Mouse (Mus musculus): ENCODE measurements at regions not wholly inside any gene's neighbourhood (a gene's known extent, or its start where the extent isn't known, plus 50 kb on each side); places are given as distances from the start of the nearest gene placed in this dataset.

DNA sequence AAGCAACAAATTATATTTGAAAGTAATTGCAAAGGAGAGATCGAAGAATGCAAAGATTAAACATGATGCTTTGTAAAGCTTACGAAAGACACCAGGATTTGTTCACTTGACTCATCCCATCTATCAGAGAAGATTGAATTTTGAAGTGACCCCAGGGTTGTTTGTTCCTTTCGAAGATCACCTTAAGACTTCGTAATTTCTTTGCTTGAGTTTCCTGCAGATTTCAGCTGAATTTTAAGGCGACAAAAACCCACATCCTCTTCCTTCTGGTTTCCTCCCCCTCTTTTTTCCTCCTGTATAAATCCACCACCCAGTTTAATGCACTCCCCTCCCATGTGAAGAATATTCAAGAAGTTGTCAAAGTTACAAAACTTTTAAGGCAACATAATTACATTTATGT, 747.7 kb upstream of the A1bg start:
- DNase-seq (no peak), ATAC-seq (ENCODE audit: low read depth) (no peak)
- Histone ChIP-seq H3K4me2 (no peak overlapping the region), H3K4me1 (replicated peaks) (no peaks in the 10 kb centered on the region), H3K36me3 (no peaks in the 10 kb centered on the region), H3K9me3 (replicated peaks) (no peaks in the 10 kb centered on the region), H3K27me3 (no peaks in the 10 kb centered on the region), H3K9ac (no peak overlapping the region), H3K27ac (no peak overlapping the region), H3K4me3 (replicated peaks) (no peak overlapping the region)
- WGBS (ENCODE audit: insufficient replicate concordance): 32% methylated on average over 5 of the region's 5 CpGs

GRCm38 (mm10) chr15:61660581-61660980, 737.8 kb upstream of the A1bg start:
- no peaks in the 10 kb centered on the region for H3K36me3 ChIP-seq
- no peak for DNase-seq
- WGBS (ENCODE audit: insufficient replicate concordance): 49% methylated on average over 3 of the region's 3 CpGs

DNA sequence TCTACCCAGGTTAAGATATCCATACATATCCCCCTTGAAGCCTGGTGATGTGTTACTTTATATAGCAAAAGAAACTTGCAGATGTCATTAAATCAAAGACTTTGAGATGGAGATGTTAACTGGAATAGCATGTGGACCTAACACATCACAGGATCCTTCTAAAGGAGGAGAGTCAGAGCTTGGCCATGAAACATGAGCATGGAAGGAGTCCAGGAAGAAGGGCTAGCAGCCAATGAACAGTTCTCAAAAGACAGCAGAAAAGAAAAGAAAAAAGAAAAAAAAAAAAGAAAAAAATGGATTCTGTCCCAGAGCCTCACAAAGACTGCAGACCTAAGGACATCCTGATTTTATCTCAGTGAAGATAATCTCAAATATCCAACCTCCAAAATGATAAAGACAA, 734.1 kb upstream of the A1bg start:
- no peak overlapping the region for H3K4me3 ChIP-seq (replicated peaks)
- H3K9ac ChIP-seq: no peak overlapping the region
- H3K27me3 ChIP-seq: no peaks in the 10 kb centered on the region
- no peak for ATAC-seq (ENCODE audit: low read depth)
- no peaks in the 10 kb centered on the region for H3K9me3 ChIP-seq (replicated peaks)
- H3K27ac ChIP-seq: no peak overlapping the region
- H3K36me3 ChIP-seq: no peaks in the 10 kb centered on the region
- H3K4me2 ChIP-seq: no peak overlapping the region
- H3K4me1 ChIP-seq (replicated peaks): no peaks in the 10 kb centered on the region
- DNase-seq: no peak

More at GRCm38 (mm10) chr15:61660581-61660980, 737.8 kb upstream of the A1bg start:
- no peak for ATAC-seq (ENCODE audit: low read depth)
- Histone ChIP-seq H3K27me3 (no peaks in the 10 kb centered on the region), H3K9ac (no peak overlapping the region), H3K9me3 (replicated peaks) (no peaks in the 10 kb centered on the region), H3K4me2 (no peak overlapping the region), H3K4me3 (replicated peaks) (no peak overlapping the region), H3K4me1 (replicated peaks) (no peaks in the 10 kb centered on the region), H3K27ac (no peak overlapping the region)

- ATAC-seq (ENCODE audit: low read depth): no peak
- WGBS (ENCODE audit: insufficient replicate concordance): 80% methylated on average over 1 of the region's 1 CpGs
Measured at GRCm38 (mm10) chr15:61654846-61655245, 732.0 kb upstream of the A1bg start.

GRCm38 (mm10) chr15:61653853-61654252, 731.0 kb upstream of the A1bg start:
- Histone ChIP-seq H3K4me1 (replicated peaks) (no peaks in the 10 kb centered on the region), H3K9me3 (replicated peaks) (no peaks in the 10 kb centered on the region), H3K27me3 (no peaks in the 10 kb centered on the region), H3K36me3 (no peaks in the 10 kb centered on the region), H3K9ac (no peak overlapping the region), H3K4me2 (no peak overlapping the region), H3K27ac (no peak overlapping the region), H3K4me3 (replicated peaks) (no peak overlapping the region)
- no peak for ATAC-seq (ENCODE audit: low read depth)
- DNase-seq: no peak
- WGBS (ENCODE audit: insufficient replicate concordance): 49% methylated on average over 1 of the region's 1 CpGs

More at GRCm38 (mm10) chr15:61654846-61655245, 732.0 kb upstream of the A1bg start:
- DNase-seq: no peak
- Histone ChIP-seq H3K4me1 (replicated peaks) (no peaks in the 10 kb centered on the region), H3K27me3 (no peaks in the 10 kb centered on the region), H3K36me3 (no peaks in the 10 kb centered on the region), H3K9me3 (replicated peaks) (no peaks in the 10 kb centered on the region), H3K27ac (no peak overlapping the region), H3K4me3 (replicated peaks) (no peak overlapping the region), H3K4me2 (no peak overlapping the region), H3K9ac (no peak overlapping the region)

GRCm38 (mm10) chr15:61618638-61619500, 696.1 kb upstream of the A1bg start:
- Histone ChIP-seq H3K9ac (no peak overlapping the region), H3K4me1 (replicated peaks) (no peaks in the 10 kb centered on the region), H3K36me3 (no peaks in the 10 kb centered on the region), H3K4me2 (no peak overlapping the region), H3K4me3 (replicated peaks) (no peak overlapping the region), H3K9me3 (replicated peaks) (no peaks in the 10 kb centered on the region), H3K27me3 (no peaks in the 10 kb centered on the region), H3K27ac (no peak overlapping the region)
- ATAC-seq (ENCODE audit: low read depth) (no peak), DNase-seq (no peak)
- WGBS (ENCODE audit: insufficient replicate concordance): 52% methylated on average over 8 of the region's 8 CpGs

GRCm38 (mm10) chr15:61610662-61611061, 687.9 kb upstream of the A1bg start:
- Histone ChIP-seq H3K27me3 (no peaks in the 10 kb centered on the region), H3K36me3 (no peaks in the 10 kb centered on the region), H3K9me3 (replicated peaks) (no peaks in the 10 kb centered on the region), H3K4me2 (no peak overlapping the region), H3K4me3 (replicated peaks) (no peak overlapping the region), H3K27ac (no peak overlapping the region), H3K4me1 (replicated peaks) (no peaks in the 10 kb centered on the region), H3K9ac (no peak overlapping the region)
- DNase-seq (no peak), ATAC-seq (ENCODE audit: low read depth) (no peak)
- WGBS (ENCODE audit: insufficient replicate concordance): 65% methylated on average over 3 of the region's 3 CpGs

- no peaks in the 10 kb centered on the region for H3K4me1 ChIP-seq (replicated peaks)
- H3K4me2 ChIP-seq: no peak overlapping the region
- no peak overlapping the region for H3K27ac ChIP-seq
- ATAC-seq (ENCODE audit: low read depth): no peak
- no peak for DNase-seq
- H3K27me3 ChIP-seq: no peaks in the 10 kb centered on the region
- H3K36me3 ChIP-seq: no peaks in the 10 kb centered on the region
- WGBS (ENCODE audit: insufficient replicate concordance): 59% methylated on average over 6 of the region's 6 CpGs
- H3K9ac ChIP-seq: no peak overlapping the region
- no peak overlapping the region for H3K4me3 ChIP-seq (replicated peaks)
- no peaks in the 10 kb centered on the region for H3K9me3 ChIP-seq (replicated peaks)
Measured at GRCm38 (mm10) chr15:61609656-61610055, 686.8 kb upstream of the A1bg start.

- DNase-seq: no peak
- WGBS (ENCODE audit: insufficient replicate concordance): 46% methylated on average over 6 of the region's 6 CpGs
Measured at GRCm38 (mm10) chr15:61608301-61608731, 685.5 kb upstream of the A1bg start.

DNA sequence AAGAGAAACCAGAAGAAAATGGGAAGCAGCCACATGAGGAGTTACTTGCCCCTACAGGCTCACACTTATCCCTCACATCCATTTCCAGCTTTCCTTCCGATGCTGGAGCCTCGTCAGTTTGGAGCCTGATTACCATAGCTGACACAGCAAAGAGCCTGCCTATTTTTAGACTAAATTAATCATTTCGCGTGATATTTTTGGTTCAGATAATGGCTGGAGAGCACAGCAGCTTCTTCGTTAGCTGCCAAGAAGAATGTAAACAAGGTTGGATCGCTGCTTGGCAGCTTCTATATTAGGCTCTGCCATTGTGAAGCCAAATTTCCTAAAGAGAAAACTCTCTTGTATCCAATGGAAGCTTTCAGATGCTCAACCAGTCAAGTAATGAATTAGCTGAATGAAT, 676.9 kb upstream of the A1bg start:
- Histone ChIP-seq H3K9ac (no peak overlapping the region), H3K4me1 (replicated peaks) (no peaks in the 10 kb centered on the region), H3K27me3 (no peaks in the 10 kb centered on the region), H3K4me2 (no peak overlapping the region), H3K27ac (no peak overlapping the region), H3K9me3 (replicated peaks) (no peaks in the 10 kb centered on the region), H3K36me3 (no peaks in the 10 kb centered on the region), H3K4me3 (replicated peaks) (no peak overlapping the region)
- no peak for DNase-seq
- WGBS (ENCODE audit: insufficient replicate concordance): 57% methylated on average over 6 of the region's 6 CpGs
- no peak for ATAC-seq (ENCODE audit: low read depth)

More at GRCm38 (mm10) chr15:61608301-61608731, 685.5 kb upstream of the A1bg start:
- H3K36me3 ChIP-seq: no peaks in the 10 kb centered on the region
- no peak overlapping the region for H3K4me3 ChIP-seq (replicated peaks)
- no peaks in the 10 kb centered on the region for H3K27me3 ChIP-seq
- no peak for ATAC-seq (ENCODE audit: low read depth)
- no peak overlapping the region for H3K9ac ChIP-seq
- no peak overlapping the region for H3K27ac ChIP-seq
- no peaks in the 10 kb centered on the region for H3K4me1 ChIP-seq (replicated peaks)
- H3K9me3 ChIP-seq (replicated peaks): no peaks in the 10 kb centered on the region
- H3K4me2 ChIP-seq: no peak overlapping the region

- DNase-seq (no peak), ATAC-seq (ENCODE audit: low read depth) (no peak)
- Histone ChIP-seq H3K27ac (no peak overlapping the region), H3K4me1 (replicated peaks) (no peaks in the 10 kb centered on the region), H3K4me2 (no peak overlapping the region), H3K9ac (no peak overlapping the region), H3K4me3 (replicated peaks) (no peak overlapping the region), H3K9me3 (replicated peaks) (no peaks in the 10 kb centered on the region), H3K27me3 (no peaks in the 10 kb centered on the region), H3K36me3 (no peaks in the 10 kb centered on the region)
- WGBS (ENCODE audit: insufficient replicate concordance): 67% methylated on average over 4 of the region's 4 CpGs
Measured at GRCm38 (mm10) chr15:61596318-61596717, 673.5 kb upstream of the A1bg start.

GRCm38 (mm10) chr15:61588956-61589355, 666.1 kb upstream of the A1bg start:
- no peaks in the 10 kb centered on the region for H3K27me3 ChIP-seq
- no peak overlapping the region for H3K27ac ChIP-seq
- no peak for ATAC-seq (ENCODE audit: low read depth)
- no peaks in the 10 kb centered on the region for H3K4me1 ChIP-seq (replicated peaks)
- no peaks in the 10 kb centered on the region for H3K9me3 ChIP-seq (replicated peaks)
- no peak overlapping the region for H3K9ac ChIP-seq
- H3K4me3 ChIP-seq (replicated peaks): no peak overlapping the region
- H3K4me2 ChIP-seq: no peak overlapping the region
- no peak for DNase-seq
- WGBS (ENCODE audit: insufficient replicate concordance): 55% methylated on average over 5 of the region's 5 CpGs
- H3K36me3 ChIP-seq: no peaks in the 10 kb centered on the region
